Mouse (Mus musculus) hindbrain, embryonic 10.5 days (tissue): ENCODE measurements around the gene Apip. TPM values are rescaled to one million over a fixed set of nuclear protein-coding genes. Genes with fewer than 3 reads are reported as not detected.

Source experiments
- DNase-seq: peaks from one replicate; pipeline ENCODE4 v3.0.0-alpha.2; 2017; ENCODE audit warnings: low spot score
- H3K27ac ChIP-seq: fragments of 300-500 bp; sonication (generic); 2 replicates; pipeline ENCODE4 v1.5.1; 2016; ENCODE audit warnings: mild to moderate bottlenecking, moderate library complexity
- H3K27me3 ChIP-seq: fragments of 300-500 bp; sonication (generic); 2 replicates; pipeline ENCODE4 v1.6.1; 2016; ENCODE audit warnings: mild to moderate bottlenecking; ENCODE audit not compliant: poor library complexity, insufficient read depth, severe bottlenecking
- H3K36me3 ChIP-seq: fragments of 300-500 bp; sonication (generic); 2 replicates; pipeline ENCODE4 v1.6.1; 2016; ENCODE audit warnings: mild to moderate bottlenecking, moderate library complexity
- H3K4me1 ChIP-seq: fragments of 300-500 bp; sonication (generic); replicated peaks from 2 replicates; pipeline ENCODE4 v1.6.1; 2016; ENCODE audit warnings: mild to moderate bottlenecking
- H3K4me3 ChIP-seq: fragments of 300-500 bp; sonication (generic); 2 replicates; pipeline ENCODE4 v1.5.1; 2016; ENCODE audit warnings: mild to moderate bottlenecking, moderate library complexity
- H3K9me3 ChIP-seq: fragments of 300-500 bp; sonication (generic); 2 replicates; pipeline ENCODE4 v1.6.1; 2016; ENCODE audit warnings: mild to moderate bottlenecking, moderate library complexity
- WGBS: fragments of 180-500 bp; shearing (Covaris S2); methylation state at CpG from one replicate; pipeline ENCODE4 v1.1.7; 2016; 5-methylcytosine and 5-hydroxymethylcytosine counted together
- polyA plus RNA-seq: library from polyadenylated mRNA; unstranded; fragments of >200 nt; fragmentation: Nextera tagmentation; extraction: Ambion mirVana; gene quantifications from 2 replicates; pipeline ENCODE4 v1.2.1, GENCODE M21; 2016

Gene Apip
- polyA plus RNA-seq, 1 experiment from 2014 or later: 63.9 TPM

GRCm38 (mm10) chr2:103118324-103119196, 45.1 kb downstream of the Apip start:
- no peaks in the 10 kb centered on the region for H3K4me1 ChIP-seq
- no peaks in the 10 kb centered on the region for H3K9me3 ChIP-seq
- DNase-seq: no peak
- 77% methylated on average over 6 of the region's 6 CpGs for WGBS
- no peak overlapping the region for H3K4me3 ChIP-seq
- no peak overlapping the region for H3K27ac ChIP-seq
- no peaks in the 10 kb centered on the region for H3K27me3 ChIP-seq
- H3K36me3 ChIP-seq: no peaks in the 10 kb centered on the region

- Histone ChIP-seq H3K27ac (no peak overlapping the region), H3K4me3 (no peak overlapping the region), H3K36me3 (no peaks in the 10 kb centered on the region), H3K27me3 (no peaks in the 10 kb centered on the region), H3K9me3 (no peaks in the 10 kb centered on the region), H3K4me1 (no peaks in the 10 kb centered on the region)
- WGBS: 85% methylated on average over 7 of the region's 7 CpGs
- no peak for DNase-seq
Observed at GRCm38 (mm10) chr2:103119197-103119854, 45.9 kb downstream of the Apip start.

GRCm38 (mm10) chr2:103129676-103130075, 56.2 kb downstream of the Apip start:
- Histone ChIP-seq H3K9me3 (no peaks in the 10 kb centered on the region), H3K27ac (no peak overlapping the region), H3K27me3 (no peaks in the 10 kb centered on the region), H3K4me1 (peaks cover 6% of the 10 kb centered on the region; the same call in 1 of the 2 replicates), H3K4me3 (no peak overlapping the region), H3K36me3 (no peaks in the 10 kb centered on the region)
- 92% methylated on average over 2 of the region's 2 CpGs for WGBS
- no peak for DNase-seq

- 35% methylated on average over 4 of the region's 4 CpGs for WGBS
- no peak for DNase-seq
Observed at GRCm38 (mm10) chr2:103131145-103131544, 57.7 kb downstream of the Apip start.

GRCm38 (mm10) chr2:103138529-103139265, 65.2 kb downstream of the Apip start:
- no peak for DNase-seq
- WGBS: 69% methylated on average over 8 of the region's 8 CpGs
- no peaks in the 10 kb centered on the region for H3K27me3 ChIP-seq
- H3K27ac ChIP-seq: no peak overlapping the region
- no peaks in the 10 kb centered on the region for H3K9me3 ChIP-seq
- H3K36me3 ChIP-seq: no peaks in the 10 kb centered on the region
- H3K4me1 ChIP-seq: peaks cover 5% of the 10 kb centered on the region; the same call in 1 of the 2 replicates
- no peak overlapping the region for H3K4me3 ChIP-seq

More at GRCm38 (mm10) chr2:103131145-103131544, 57.7 kb downstream of the Apip start:
- Histone ChIP-seq H3K36me3 (no peaks in the 10 kb centered on the region), H3K9me3 (no peaks in the 10 kb centered on the region), H3K4me3 (no peak overlapping the region), H3K27ac (no peak overlapping the region), H3K27me3 (no peaks in the 10 kb centered on the region), H3K4me1 (peaks cover 6% of the 10 kb centered on the region; the same call in 1 of the 2 replicates)

Other genes starting within 250 kb of the Apip start
- 2.8 and 3.2 TPM in 2 replicates for gene Cd44, start 172.0 kb upstream of the Apip start, polyA plus RNA-seq
- 40.3 and 45.2 TPM in 2 replicates for gene Pdhx, start 162 bp upstream of the Apip start, polyA plus RNA-seq
- 0.18 TPM in 1 of 2 replicates, not detected in the other for gene Ehf, start 229.6 kb downstream of the Apip start, polyA plus RNA-seq